Mouse (Mus musculus) left cerebral cortex, postnatal 4 days (tissue): ENCODE measurements around the gene Ubr1. TPM values are rescaled to one million over a fixed set of nuclear protein-coding genes. Genes with fewer than 3 reads are reported as not detected.
"Not testable (repeated sequence)": the region's sequence is repeated elsewhere in the genome, so short reads cannot be mapped to it uniquely, and the experiment has no call there.

Experiments
- DNase-seq: peaks from one replicate; pipeline ENCODE4 v3.0.0-alpha.2; 2022
- intact Hi-C: fragments of 180-260 bp; cut with DNase I; formaldehyde crosslinking; loops from one replicate; pipeline ENCODE4 v1.15.1; 2025
- total RNA-seq, 2 experiments: library from RNA; stranded (reverse); gene quantifications; 2 replicates each; pipeline ENCODE4 v1.2.3; 2021

Gene Ubr1
- total RNA-seq: 10 to 100 TPM; 47.6 to 51.2 TPM

- DNase-seq: peak; percentile 91
- intact Hi-C loops: no loop called here
Measured at GRCm38 (mm10) chr2:120970559-120971080, at the start of gene Ubr1. Ubr1 (minus strand) TSS chr2:120970715.

GRCm38 (mm10) chr2:121017151-121017550, 46.6 kb upstream of the Ubr1 start:
- intact Hi-C loops: no loop called here
- no peak for DNase-seq

- intact Hi-C loops: no loop called here
- DNase-seq: no peak
Measured at GRCm38 (mm10) chr2:121016226-121016625, 45.7 kb upstream of the Ubr1 start.

- DNase-seq: no peak
Measured at GRCm38 (mm10) chr2:121015507-121015906, 45.0 kb upstream of the Ubr1 start.

GRCm38 (mm10) chr2:121012676-121013075, 42.2 kb upstream of the Ubr1 start:
- intact Hi-C loops: no loop called here
- DNase-seq: no peak

More at GRCm38 (mm10) chr2:121015507-121015906, 45.0 kb upstream of the Ubr1 start:
- intact Hi-C loops: no loop called here

DNA sequence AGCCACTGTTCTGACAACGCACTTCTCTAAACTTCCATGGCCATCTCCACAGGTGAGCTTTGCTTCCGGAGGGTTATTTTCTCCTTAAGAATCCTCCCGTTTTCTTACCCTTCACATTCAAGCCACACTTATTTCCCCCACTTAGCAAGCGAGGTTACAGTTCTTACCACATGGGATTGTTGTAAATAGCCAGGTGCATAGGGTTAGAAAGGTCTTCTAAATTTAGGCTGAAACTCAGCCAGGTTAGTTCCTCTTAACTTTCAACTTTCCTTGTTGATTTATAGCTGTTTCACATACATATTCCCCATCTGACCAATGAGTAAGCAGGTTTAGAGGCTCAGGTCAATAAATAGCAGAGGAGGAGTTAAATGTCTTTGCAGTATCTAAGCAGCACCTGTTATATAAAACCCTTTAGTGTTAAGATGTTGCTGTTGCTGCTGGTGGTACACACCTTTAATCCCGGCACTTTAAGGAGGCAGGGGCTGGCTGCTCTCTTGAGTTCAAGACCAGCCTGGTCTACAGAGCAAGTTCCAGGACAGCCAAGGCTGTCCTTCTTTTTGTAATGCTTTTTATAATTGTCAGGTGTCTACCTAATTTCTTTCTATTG, 38.7 kb upstream of the Ubr1 start:
- intact Hi-C loops: no loop called here
- DNase-seq: no peak

DNA sequence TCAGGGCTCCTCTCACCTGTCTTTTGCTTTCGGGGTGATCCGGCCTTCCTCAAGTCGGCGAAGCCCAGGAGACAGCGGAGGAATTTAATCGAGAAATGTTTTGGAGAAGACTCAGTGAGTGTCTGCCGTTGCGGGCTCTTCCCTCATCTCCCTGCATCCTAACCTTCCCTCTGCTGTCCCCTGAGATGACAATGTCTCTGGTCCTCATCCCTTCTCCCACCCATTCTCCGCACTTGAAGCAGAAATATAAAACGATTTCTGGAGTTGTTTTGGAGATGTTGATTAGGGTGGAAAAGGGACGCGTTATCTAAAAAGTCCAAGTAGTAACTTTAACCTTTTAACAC, 38.1 kb upstream of the Ubr1 start:
- DNase-seq: no peak
- intact Hi-C loops: no loop called here

DNA sequence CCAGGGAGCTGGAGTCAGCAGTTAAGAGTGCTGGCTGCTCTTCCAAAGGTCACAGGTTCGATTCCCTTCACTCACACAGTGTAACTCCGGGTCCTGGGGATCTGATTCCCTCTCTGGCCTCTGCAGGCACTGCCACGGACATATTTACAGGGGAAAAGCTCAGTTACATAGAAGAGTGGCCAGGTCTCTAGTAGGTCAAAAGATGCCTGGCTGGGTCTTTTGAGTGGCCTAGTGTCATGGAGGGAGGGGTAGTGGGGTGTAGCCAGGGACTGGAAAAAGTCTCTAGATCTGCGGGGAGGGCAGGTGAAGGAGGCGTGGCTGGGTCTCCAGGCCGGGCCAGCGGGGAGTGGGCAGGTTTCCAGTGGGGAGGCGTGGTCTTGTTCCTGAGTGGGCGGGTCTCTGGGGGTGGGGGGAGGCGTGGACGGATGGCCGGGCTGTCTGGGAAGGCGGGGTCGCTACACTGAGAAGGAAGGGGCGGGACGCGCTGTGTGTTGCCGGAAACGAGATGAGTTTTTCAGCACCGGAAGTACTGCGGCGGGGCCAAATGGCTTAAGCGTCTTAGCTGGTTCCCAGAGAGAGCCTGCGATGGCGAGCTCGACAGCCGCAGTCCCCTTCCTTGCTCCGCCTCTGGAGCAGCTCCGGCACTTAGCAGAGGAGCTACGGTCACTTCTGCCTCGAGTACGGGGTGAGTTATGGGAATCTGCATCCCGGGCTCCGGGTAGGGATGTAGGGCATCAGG, 37.6 kb upstream of the Ubr1 start, which contains the start of gene Ccndbp1:
Gene Ccndbp1 (plus strand): TSS at position 479 of the 739 bp plus-strand sequence.
- intact Hi-C loops: no loop called here
- peak; percentile 94 for DNase-seq

GRCm38 (mm10) chr2:121006986-121007385, 36.5 kb upstream of the Ubr1 start:
- no peak for DNase-seq
- intact Hi-C loops: no loop called here

GRCm38 (mm10) chr2:121004018-121004811, 33.7 kb upstream of the Ubr1 start:
- intact Hi-C loops: no loop called here

GRCm38 (mm10) chr2:121003586-121003985, 33.1 kb upstream of the Ubr1 start:
- intact Hi-C loops: no loop called here
- no peak for DNase-seq

More at GRCm38 (mm10) chr2:121004018-121004811, 33.7 kb upstream of the Ubr1 start:
- DNase-seq: no peak

DNA sequence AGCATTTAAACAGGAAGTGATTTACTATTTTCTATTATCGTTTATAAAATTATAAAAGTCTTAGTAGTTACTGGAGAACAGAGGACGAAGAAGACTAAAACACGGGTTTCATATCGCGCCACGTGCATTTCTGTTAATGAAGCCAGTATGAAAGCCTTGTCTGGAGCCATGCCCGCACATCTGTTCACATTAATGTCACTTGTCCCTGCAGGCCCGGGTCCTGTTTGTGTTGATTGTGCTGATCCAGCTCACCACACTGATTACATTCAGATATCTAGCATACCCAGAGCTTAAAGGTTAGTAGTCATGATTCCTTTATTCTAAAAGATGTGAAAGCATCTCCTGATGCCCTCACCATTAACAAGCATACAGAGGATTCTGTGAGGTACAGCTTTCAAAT, 28.3 kb upstream of the Ubr1 start:
- DNase-seq: no peak
- intact Hi-C loops: no loop called here

- intact Hi-C loops, DNase-seq: not testable (repeated sequence)
Measured at GRCm38 (mm10) chr2:120996607-120997006, 26.1 kb upstream of the Ubr1 start.

DNA sequence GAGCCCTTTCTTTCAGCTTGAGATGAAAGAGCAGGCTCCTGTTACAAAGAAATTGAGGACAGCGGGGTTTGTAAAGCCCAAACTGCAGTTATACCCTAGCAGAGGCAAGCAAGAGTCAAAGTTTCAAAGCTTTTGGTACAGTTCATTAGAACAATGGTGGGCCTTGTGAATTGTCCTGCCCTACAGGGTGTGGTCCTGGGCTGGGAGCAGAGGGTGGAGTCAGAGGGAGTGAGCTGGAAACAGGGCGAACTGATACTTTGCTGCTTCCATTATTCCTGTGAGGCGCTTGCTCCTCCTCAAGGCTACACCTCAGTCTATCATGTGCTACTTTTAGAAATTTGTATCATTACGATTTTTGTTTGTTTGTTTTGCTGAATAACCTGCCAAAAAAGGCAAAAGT, 20.7 kb upstream of the Ubr1 start:
- intact Hi-C loops: no loop called here
- DNase-seq: no peak

DNA sequence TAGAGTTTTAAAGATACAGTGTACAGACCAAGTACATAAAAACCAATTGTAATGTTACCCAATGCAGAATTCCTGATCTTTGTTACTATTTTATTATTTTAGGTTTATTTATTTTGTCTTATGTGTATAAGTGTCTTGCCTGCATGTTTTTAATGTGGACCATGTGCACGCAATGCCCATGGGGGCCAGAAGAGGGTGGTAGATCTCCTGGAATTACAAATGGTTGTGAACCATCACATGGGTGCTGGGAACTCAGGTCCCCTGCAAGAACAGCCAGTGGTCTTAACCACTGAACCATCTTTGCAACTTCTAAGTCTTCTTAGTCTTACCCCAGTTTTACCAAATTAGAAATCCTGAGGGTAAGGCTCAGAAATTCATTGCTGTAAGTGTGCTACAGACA, 14.7 kb upstream of the Ubr1 start:
- intact Hi-C loops: no loop called here
- no peak for DNase-seq

DNA sequence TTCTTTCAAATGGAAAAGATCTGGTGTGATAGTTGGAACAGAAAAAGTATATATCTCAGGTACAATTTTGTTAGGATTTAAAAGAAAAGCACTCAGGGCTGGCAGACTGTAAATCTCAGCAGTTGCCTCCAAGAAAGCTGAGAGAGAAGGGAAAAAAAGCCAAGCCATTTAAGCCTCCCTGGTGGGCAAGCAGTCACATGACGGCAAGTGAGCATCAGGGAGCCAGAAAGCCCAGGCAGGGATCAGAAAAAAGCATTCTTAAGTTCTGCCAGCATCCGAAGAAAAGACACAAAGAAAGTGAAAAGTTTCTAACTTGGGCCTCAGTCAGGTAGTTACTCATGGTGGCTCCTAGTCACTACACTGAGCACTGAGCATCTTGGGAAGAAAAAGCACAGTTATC, 13.1 kb upstream of the Ubr1 start:
- intact Hi-C loops: no loop called here
- DNase-seq: no peak

- intact Hi-C loops: no loop called here
- no peak for DNase-seq
Measured at GRCm38 (mm10) chr2:120980861-120981260, 10.3 kb upstream of the Ubr1 start.

- intact Hi-C loops: no loop called here
- no peak for DNase-seq
Measured at GRCm38 (mm10) chr2:120979819-120980218, 9.3 kb upstream of the Ubr1 start.

- no peak for DNase-seq
- intact Hi-C loops: no loop called here
Measured at GRCm38 (mm10) chr2:120978693-120979037, 8.2 kb upstream of the Ubr1 start.

DNA sequence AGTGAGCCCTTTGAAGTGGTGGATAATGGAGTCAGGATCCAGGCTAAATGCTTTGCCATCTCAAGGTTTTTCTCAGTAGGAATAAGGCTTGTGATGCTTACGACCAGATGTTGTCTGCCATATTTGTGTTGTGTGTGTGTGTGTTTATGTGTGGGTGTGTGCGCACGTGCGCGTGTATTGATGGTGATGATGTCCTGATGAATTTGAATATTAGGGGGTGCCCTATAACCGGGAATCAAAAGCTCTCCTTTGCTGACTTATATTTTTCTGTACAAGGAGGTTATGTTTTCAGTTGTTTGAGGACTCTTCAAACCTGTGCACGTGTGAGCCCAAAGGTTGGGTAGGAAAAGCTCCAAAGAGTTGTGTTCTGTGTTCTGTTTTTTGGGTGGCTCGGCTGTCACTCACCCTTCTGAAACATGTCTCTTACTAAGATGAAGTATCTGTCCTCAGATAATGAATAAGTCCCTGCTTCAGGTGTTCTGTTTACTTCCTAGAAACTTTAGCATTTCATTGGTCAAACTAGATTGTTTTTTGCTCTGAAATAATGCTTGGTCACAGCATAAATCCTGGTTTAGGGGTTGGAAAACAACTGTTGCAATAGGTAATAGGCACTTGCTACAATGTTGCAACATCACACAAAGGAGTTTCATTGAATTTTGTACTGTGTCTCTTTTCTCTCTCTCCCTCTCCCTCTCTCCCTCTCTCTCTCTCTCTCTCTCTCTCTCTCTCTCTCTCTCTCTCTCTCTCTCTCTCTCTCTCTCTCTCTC, 7.6 kb upstream of the Ubr1 start:
- no peak for DNase-seq
- intact Hi-C loops: no loop called here
